Mouse (Mus musculus): Measurements from ENCODE around the gene Telo2.

Telo2 gene

GRCm38 (mm10) chr17:25101338-25101737 lies 14.4 kb downstream of the Telo2 start:
- DNase-seq (ENCODE audit: low spot score in 2 of 2), result no peak

DNA sequence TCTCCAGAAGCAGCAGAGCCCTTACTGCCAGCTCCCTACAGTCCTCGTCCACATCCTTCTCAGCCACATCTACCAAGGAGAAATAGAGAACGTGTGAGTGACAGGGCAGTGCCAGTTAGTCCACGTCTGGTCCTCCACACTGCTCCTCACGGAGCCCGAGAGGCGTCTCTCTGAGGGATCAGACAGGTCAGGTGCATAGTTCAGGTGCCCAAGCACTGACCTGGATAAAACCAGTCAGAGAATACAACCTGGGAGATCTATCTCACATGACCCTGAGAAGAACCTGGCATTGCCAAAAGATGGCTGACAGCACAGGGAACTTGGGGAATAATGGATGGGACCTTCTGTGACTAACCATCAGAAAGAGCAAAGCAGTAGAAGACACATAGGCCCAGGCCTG lies 15.7 kb downstream of the Telo2 start:
- no peak for DNase-seq (ENCODE audit: low spot score in 2 of 2)

DNA sequence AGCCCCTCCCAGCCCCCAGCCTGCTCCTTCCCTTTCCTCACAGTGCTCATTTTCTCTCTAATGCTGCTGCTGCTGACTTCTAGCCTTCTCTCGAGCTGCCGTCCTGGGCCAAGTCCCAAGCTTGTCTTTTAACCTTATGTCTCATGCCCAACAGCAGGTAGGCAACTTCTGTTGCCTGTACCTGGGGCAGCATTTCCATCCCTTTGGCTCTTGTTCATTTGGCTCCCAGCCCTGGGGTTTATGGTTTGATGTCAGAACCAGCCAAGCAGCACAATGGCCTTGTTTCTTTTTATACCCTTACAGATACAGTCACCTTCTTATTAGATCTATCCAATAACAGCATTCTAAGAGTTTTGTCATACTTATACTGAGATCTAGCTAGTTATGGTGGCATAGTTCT lies 19.5 kb downstream of the Telo2 start:
- no peak for DNase-seq (ENCODE audit: low spot score in 2 of 2)

DNA sequence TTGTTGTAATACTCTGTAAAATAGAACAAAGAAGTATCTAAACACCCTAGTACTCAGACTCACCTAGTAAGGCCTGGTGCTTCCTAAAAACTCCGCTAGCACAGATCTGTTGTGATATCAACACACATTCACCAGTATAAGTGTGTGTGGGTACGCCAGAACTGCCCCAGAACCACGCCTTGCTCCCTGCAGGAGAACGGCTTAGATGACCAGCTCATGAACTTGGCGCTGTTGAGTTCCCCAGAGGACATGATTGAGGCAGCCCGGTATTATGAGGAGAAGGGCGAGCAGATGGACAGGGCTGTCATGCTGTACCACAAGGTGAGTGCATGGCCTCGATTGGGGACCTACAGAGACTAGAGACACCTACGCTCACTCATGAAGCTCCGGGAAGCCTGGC lies 25.3 kb downstream of the Telo2 start:
- no peak for DNase-seq (ENCODE audit: low spot score in 2 of 2)

DNA sequence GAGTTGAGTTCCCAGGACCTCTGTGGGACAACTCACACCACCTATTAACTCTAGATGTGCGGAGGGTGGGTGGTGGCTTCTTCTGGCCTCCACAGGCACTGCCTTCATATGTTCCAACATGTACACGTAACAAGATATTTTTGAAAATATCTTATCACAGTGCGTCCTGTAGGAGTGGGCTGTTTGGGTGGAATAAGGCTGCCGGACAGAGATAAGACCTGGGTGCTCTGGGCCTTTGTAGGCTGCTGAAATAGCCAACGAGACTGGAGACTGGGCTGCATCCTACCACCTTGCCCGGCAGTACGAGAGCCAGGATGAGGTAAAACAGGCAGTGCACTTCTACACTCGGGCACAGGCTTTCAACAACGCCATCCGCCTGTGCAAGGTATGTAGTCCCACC lies 26.6 kb downstream of the Telo2 start:
- DNase-seq (ENCODE audit: low spot score in 2 of 2), result no peak

- DNase-seq (ENCODE audit: low spot score in 2 of 2), result no peak
Measured at GRCm38 (mm10) chr17:25086724-25087123, 29.0 kb downstream of the Telo2 start.

GRCm38 (mm10) chr17:25084835-25085385 lies 30.9 kb downstream of the Telo2 start:
- no peak for DNase-seq (ENCODE audit: low spot score in 2 of 2)

DNA sequence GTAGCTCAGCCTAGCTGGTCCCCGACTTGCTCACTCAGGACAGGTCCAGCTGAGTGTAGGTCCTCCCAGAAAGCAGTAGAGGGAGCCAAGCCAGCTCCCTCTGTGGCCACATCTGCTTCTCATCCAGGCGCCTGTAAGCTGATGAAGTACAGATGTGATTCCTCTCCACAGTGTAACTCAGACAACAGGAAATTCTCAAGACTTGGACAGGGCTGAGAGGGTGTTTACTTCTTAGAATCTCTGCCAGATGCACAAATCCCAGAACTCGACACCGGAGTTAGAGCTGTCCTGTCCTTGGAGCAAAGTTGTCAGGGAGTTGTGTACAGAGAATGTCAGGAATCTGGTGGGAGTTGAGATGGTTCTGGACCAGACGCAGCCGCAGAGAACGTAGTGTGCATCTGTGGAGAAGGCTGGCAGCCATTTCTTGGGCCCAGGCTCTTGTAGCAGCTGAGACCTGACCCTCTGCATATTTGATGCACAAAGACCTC lies 32.3 kb downstream of the Telo2 start, which contains the start of gene Tmem204:
Tmem204 (minus strand) TSS at position 148 of the 488 bp plus-strand sequence.
- DNase-seq (ENCODE audit: low spot score in 2 of 2), result no peak

DNA sequence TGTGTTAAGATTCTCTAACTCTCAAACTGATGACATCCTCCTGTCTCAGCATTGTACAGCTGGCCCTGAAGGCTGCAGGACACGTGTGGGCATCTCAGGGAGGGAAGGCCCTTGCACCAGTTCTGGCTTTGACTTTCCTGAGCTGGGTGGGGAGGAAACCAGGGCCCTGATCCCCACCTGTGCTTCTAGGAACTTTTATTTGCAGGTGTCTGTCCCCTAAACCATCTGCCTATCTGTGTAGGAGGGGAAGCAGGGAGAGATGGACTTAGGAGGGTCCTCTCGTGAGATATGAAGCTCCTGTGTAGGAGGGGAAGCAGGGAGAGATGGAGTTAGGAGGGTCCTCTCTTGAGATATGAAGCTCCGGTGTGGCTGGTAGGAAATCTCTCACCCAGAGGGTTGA lies 32.9 kb downstream of the Telo2 start:
- DNase-seq (ENCODE audit: low spot score in 2 of 2), result no peak

DNA sequence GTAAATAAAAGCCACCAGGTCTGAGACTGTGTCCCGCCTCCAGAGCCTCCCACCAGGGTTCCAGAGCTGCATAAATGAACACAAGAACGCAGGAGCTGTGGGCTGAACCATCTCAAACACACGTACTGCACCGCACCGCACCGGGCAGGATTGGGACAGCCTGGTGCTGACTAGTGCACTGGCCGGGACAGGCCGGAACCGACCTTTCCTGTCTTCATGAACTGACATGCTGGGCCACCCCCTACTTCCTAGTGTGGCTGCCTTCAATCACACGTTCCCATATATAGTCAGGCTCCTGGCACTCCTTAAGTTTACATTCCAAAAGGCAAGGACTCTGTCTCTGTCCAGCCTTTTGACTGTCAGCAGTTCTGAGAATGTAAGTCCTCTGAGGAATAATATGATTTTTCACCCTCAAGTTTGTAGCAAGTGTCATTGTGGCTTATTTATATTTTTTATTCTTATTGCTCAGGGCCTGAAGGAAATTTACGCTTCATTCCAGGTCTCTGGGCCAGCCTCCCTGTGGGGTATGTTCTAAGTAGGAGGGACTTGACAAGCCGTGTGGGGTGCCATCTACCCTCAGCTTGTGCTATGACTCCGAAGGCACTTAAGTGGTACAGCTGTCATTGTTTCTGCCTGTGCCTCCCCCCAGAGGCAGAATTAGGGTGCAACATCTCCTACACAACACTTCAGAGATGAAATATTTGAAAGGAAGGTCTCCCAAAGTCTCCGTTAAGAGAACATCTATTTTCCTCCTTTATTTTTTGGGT lies 33.5 kb downstream of the Telo2 start:
- no peak for DNase-seq (ENCODE audit: low spot score in 2 of 2)

GRCm38 (mm10) chr17:25080960-25081381 lies 34.8 kb downstream of the Telo2 start:
- DNase-seq (ENCODE audit: low spot score in 2 of 2), result no peak

- DNase-seq (ENCODE audit: low spot score in 2 of 2), result no peak
Measured at GRCm38 (mm10) chr17:25080210-25080609, 35.6 kb downstream of the Telo2 start.

DNA sequence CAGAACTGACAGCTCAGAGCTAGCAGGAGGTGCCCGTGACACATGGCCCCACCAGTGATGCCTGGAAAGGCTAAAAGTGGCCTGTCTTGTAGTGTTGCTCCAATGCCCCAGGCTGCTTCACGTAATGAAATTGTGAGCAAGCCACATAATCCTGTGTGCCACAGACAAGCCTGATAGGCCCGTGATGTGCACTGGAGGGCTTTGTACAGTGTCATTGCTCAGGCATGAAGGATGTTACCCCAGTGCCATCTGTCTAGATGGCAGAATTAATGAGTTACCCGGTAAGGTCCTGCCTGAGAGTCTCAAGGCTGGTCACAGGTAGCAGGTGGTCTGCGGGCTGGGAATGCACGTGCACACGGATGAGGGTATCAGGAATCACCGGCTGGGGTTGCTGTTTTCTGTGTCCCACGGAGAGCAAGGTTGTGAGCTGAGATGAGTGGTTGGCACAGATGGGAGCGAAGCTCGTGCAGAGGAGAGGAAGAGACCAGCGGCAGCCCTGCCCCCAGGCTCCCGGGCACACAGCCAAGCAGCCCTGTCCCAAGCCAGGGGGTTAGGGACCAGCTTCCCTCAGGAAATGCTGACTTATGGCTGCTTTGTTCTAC lies 37.9 kb downstream of the Telo2 start:
- no peak for DNase-seq (ENCODE audit: low spot score in 2 of 2)

DNA sequence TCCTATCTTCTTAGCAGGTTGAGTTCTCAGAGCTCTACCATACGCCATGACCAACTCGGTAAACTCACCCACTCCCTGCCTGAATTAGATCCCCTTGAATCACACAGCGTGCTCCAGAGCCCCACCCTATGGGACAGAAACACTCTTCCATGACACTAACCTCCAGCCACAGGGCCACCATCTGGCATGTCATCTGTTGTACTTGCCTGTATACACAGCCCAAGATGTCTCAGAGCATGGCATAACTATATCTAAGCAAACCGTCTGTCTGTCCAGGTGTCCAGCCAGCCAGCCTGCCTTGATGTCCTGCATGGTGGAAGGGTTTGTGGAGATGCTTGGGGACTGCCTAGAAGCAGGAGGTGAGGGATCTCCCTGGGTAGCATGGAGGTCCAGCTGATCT lies 38.9 kb downstream of the Telo2 start:
- no peak for DNase-seq (ENCODE audit: low spot score in 2 of 2)

- DNase-seq (ENCODE audit: low spot score in 2 of 2), result no peak
Measured at GRCm38 (mm10) chr17:25068690-25069089, 47.1 kb downstream of the Telo2 start.

DNA sequence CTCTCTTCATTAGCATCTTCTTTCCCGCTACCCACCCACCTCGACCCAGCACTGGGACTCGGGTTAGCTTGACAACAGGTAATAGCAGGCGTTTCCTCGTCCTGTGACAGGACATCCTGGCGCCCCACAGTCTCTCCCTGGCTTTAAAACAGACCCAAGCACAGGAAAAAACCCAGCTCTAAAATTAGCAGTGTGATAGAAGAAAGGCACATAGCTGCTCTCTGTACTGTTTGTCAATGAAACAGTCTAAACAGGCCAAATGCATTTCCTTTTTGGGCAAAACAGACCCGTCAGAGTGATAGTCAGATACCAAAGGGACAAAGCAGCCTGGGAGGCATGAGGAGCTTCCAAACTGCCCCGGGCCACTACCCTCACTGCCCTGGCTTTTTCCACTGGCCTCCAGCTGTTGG lies 48.3 kb downstream of the Telo2 start:
- no peak for DNase-seq (ENCODE audit: low spot score in 2 of 2)

- no peak for DNase-seq (ENCODE audit: low spot score in 2 of 2)
Measured at GRCm38 (mm10) chr17:25066595-25066994, 49.2 kb downstream of the Telo2 start.

DNA sequence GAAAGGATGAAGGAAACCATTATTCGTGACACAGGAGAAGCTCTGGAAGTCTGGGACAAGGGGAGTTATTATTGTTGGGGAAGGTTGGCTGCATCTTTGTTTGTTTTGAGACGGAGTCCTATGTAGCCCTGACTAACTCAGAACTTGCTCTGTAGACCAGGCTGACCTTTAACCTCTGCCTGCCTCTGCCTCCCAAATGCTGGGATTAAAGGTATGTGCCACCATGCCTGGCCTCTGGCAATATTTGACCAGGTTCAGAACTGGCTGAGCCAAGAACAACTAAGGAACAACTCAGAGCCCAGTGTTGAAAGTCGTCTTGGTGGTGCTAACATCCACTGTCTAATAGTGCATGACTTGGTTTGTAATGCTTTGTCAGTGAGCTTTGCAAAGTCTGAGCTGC lies 50.6 kb downstream of the Telo2 start:
- no peak for DNase-seq (ENCODE audit: low spot score in 2 of 2)

DNA sequence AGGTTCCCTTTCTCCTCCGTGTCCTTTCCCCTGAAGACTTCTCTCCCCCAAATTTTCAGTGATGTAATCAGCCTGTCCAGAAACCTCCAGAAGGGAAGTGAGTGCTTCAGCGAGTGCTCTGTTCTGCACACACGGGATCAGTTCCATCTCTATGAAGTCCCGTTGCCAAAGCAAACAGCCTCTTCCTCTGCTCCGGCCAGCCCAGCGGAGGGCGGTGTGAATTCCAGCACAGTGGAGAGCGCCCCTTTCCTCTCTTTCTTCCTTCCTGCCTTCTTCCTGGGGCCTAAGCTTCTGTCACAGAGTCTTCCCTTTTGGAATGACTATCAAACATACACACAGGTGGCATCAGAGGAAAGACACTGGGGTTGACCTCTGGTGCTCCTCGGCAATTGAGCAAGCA lies 51.4 kb downstream of the Telo2 start:
- DNase-seq (ENCODE audit: low spot score in 2 of 2), result no peak

- DNase-seq (ENCODE audit: low spot score in 2 of 2), result no peak
Measured at GRCm38 (mm10) chr17:25063872-25064271, 51.9 kb downstream of the Telo2 start.

DNA sequence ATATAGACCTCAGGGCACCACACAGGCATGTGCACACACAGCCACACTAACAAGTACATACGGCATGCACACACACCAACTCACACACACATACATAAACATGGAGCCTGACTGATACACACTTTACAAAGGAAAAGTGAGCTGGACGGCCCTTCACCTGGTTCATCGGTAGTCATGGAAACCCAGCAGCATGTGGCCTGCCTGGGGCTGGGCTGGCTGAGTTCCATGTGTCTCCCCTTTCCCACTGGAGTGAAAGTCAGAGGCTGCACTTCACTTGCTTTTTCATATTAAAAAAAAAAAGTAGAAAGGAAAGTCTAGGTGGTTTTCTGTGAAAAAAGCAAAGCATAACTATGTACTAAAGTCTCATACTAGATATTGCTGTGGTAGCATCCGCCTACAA lies 52.5 kb downstream of the Telo2 start:
- DNase-seq (ENCODE audit: low spot score in 2 of 2), result no peak

- no peak for DNase-seq (ENCODE audit: low spot score in 2 of 2)
Measured at GRCm38 (mm10) chr17:25057041-25057440, 58.7 kb downstream of the Telo2 start.

- DNase-seq (ENCODE audit: low spot score in 2 of 2), result no peak
Measured at GRCm38 (mm10) chr17:25053274-25053673, 62.5 kb downstream of the Telo2 start.
